Mouse (Mus musculus) lung, embryonic 15.5 days (tissue): Measurements from ENCODE around the gene Litaf. TPM values are rescaled to one million over a fixed set of nuclear protein-coding genes. Genes with fewer than 3 reads are reported as not detected.
"Not testable (repeated sequence)": the region's sequence is repeated elsewhere in the genome, so short reads cannot be mapped to it uniquely, and the experiment has no call there.

Experiments used
- ATAC-seq: fragments of 200-750 bp; cut with Nextera tagmentation; 2 replicates; pipeline ENCODE4 v1.8.0; 2017; ENCODE audit warnings: moderate number of reproducible peaks, borderline replicate concordance; ENCODE audit not compliant: low FRiP score, low TSS enrichment; ENCODE audit errors: extremely low read depth
- H3K27ac ChIP-seq: fragments of 300-500 bp; sonication (generic); 2 replicates; pipeline ENCODE4 v1.5.1; 2015; ENCODE audit warnings: moderate library complexity, mild to moderate bottlenecking, inconsistent platforms
- H3K27me3 ChIP-seq: fragments of 300-500 bp; sonication (generic); 2 replicates; pipeline ENCODE4 v1.6.1; 2015; ENCODE audit warnings: inconsistent platforms
- H3K36me3 ChIP-seq: fragments of 300-500 bp; sonication (generic); 2 replicates; pipeline ENCODE4 v1.6.1; 2015; ENCODE audit warnings: inconsistent platforms
- H3K4me1 ChIP-seq: fragments of 300-500 bp; sonication (generic); 2 replicates; pipeline ENCODE4 v1.6.1; 2015; ENCODE audit warnings: inconsistent platforms
- H3K4me2 ChIP-seq: fragments of 300-500 bp; sonication (generic); 2 replicates; pipeline ENCODE4 v1.6.1; 2015; ENCODE audit warnings: inconsistent platforms, mild to moderate bottlenecking, moderate library complexity
- H3K4me3 ChIP-seq: fragments of 300-500 bp; sonication (generic); 2 replicates; pipeline ENCODE4 v1.5.1; 2015; ENCODE audit warnings: mild to moderate bottlenecking, inconsistent platforms
- H3K9ac ChIP-seq: fragments of 300-500 bp; sonication (generic); 2 replicates; pipeline ENCODE4 v1.6.1; 2015; ENCODE audit warnings: inconsistent platforms
- H3K9me3 ChIP-seq: fragments of 300-500 bp; sonication (generic); 2 replicates; pipeline ENCODE4 v1.6.1; 2016; ENCODE audit warnings: inconsistent platforms
- WGBS: fragments of 180-500 bp; shearing (Covaris S2); methylation state at CpG from one replicate; pipeline ENCODE4 v1.1.7; 2015; 5-methylcytosine and 5-hydroxymethylcytosine counted together
- polyA plus RNA-seq: library from polyadenylated mRNA; unstranded; fragments of >200 nt; fragmentation: Nextera tagmentation; extraction: Ambion mirVana; gene quantifications from 2 replicates; pipeline ENCODE4 v1.2.1, GENCODE M21; 2015

Litaf gene
- polyA plus RNA-seq, 1 experiment from 2014 or later, result 111 TPM

DNA sequence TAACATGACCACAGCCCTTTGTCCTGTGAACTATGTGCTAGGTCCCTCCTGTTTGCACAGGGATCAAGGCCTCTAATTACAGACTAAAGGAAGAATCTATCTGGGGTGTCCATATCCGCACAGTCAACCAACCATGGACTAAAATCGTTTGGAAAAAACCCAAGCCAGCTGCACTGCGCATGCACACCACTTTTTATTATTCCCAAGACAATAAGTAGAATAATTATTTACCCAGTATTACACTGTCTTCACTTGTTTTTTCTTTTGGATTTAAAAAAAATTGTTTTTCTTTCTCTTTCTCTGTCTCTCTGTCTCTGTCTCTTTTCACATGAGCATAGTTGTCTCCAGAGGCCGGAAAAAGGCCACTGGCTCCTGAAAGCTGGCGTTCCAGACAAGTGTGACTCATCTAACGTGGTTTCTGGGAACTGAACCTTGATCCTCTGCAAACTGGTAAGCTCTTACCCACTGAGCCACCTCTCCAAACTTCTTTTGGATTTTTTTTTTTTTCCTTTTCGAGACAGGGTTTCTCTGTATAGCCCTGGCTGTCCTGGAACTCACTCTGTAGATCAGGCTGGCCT lies 84.4 kb downstream of the Litaf start:
- Histone ChIP-seq H3K4me3 (no peak overlapping the region), H3K9ac (no peak overlapping the region), H3K36me3 (peaks cover 6% of the 10 kb centered on the region; the same call in 1 of the 2 replicates), H3K4me1 (peaks cover 34% of the 10 kb centered on the region), H3K27me3 (no peaks in the 10 kb centered on the region), H3K9me3 (no peaks in the 10 kb centered on the region), H3K4me2 (no peak overlapping the region), H3K27ac (no peak overlapping the region)
- WGBS, result 73% methylated on average over 7 of the region's 7 CpGs
- no peak for ATAC-seq

DNA sequence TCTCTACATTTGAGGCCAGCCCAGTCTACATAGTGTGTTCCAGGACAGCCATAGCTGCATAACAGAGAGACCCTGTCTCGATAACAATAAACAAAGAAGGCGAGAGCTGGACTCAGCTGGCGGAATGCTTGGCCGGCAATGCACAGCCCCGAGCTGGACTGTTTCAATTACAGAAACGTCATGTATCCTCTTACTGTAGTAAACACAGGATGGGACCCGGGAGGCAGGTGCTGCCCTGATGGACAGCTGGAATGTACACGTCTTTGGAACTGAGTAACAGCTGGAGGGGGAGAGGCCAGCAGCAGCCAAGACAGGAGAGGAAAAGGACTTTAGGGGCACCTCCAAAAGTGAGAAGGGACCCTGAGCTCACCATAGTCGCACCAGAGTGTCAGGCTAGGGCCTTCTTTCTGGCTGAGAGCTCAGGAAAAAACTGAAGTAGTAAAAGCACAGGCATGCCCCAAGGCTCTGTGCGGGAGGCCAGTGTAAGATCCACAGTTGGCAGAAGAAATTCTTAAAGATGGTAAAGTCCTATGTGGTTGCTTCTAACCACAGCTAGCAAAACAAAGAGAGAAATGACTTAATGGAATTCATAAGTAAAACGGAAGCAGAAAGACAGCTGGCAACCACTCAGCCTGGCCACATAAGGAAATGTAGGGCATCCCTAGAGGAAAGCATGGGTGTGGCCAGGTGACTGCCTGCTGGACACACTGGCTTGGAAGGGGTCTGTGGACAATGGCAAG lies 86.7 kb downstream of the Litaf start:
- Histone ChIP-seq H3K9ac (no peak overlapping the region), H3K4me3 (no peak overlapping the region), H3K36me3 (peaks cover 6% of the 10 kb centered on the region; the same call in 1 of the 2 replicates), H3K4me2 (no peak overlapping the region), H3K27me3 (no peaks in the 10 kb centered on the region), H3K4me1 (peaks cover 36% of the 10 kb centered on the region), H3K27ac (peak overlapping the region; percentile 69), H3K9me3 (no peaks in the 10 kb centered on the region)
- 38% methylated on average over 11 of the region's 11 CpGs for WGBS
- peak; percentile 69 for ATAC-seq

DNA sequence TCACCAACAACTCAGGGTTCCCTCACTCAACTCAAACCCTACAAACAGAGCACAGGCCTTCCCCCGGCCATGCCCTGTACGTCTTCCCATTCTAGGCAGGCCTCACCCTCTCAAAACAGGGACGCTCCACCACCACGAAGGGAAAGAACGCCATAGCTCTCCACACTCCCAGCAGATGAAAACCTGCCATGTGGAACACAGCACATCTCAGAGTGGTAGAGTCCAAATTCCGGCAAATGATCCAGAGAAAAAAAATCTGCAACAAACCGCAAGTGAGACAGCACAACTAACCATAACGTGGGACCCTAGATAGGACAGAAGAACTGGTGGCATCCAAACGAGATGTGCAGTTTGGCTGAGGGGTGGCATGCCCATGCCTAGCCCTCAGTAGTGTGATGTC lies 88.1 kb downstream of the Litaf start:
- peaks cover 6% of the 10 kb centered on the region; the same call in 1 of the 2 replicates for H3K36me3 ChIP-seq
- no peaks in the 10 kb centered on the region for H3K9me3 ChIP-seq
- H3K9ac ChIP-seq, result no peak overlapping the region
- H3K4me3 ChIP-seq, result no peak overlapping the region
- ATAC-seq, result no peak
- peaks cover 28% of the 10 kb centered on the region for H3K4me1 ChIP-seq
- H3K4me2 ChIP-seq, result no peak overlapping the region
- no peaks in the 10 kb centered on the region for H3K27me3 ChIP-seq
- WGBS, result 87% methylated on average over 9 of the region's 9 CpGs
- no peak overlapping the region for H3K27ac ChIP-seq

DNA sequence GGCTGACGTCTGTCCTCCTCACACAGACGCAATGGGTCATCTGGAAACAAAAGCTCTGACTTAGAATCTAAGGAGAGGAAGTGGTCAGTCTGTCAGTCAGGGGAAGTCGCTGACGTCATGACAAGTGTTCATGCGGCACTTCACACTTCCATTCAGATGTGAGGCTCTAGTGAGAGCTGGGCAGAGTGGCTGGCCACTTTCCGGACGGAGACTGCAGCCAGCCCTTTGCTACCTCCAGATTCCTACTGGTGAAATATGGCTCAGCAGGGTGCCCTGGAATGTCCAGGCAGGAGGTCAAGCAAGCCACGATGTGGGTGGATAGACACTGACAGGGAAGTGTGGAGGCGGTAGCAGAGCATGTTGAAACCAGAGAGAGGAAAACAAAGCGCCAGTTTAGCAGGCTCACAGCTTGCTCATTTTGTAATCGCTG lies 89.7 kb downstream of the Litaf start:
- Histone ChIP-seq H3K36me3 (peaks cover 6% of the 10 kb centered on the region; the same call in 1 of the 2 replicates), H3K4me2 (no peak overlapping the region), H3K9me3 (no peaks in the 10 kb centered on the region), H3K27ac (no peak overlapping the region), H3K4me1 (peaks cover 22% of the 10 kb centered on the region), H3K27me3 (no peaks in the 10 kb centered on the region), H3K9ac (no peak overlapping the region), H3K4me3 (no peak overlapping the region)
- 58% methylated on average over 11 of the region's 11 CpGs for WGBS
- no peak for ATAC-seq

DNA sequence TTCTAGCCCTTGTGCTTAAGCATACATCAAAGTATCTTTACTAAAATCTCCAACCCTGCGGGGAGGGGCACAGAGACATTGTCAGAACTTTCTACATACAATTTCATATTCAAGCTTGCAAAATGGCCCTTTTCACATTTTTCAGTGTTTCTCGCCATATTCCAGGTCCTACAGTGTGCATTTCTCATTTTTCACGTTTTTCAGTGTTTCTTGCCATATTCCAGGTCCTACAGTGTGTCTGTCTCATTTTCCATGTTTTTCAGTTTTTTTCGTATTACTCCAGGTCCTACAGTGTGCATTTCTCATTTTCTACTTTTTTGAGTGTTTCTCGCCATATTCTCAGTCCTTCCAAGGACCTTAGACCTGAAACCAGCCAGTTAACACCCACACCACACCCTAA lies 91.0 kb downstream of the Litaf start:
- Histone ChIP-seq H3K27ac (no peak overlapping the region), H3K27me3 (no peaks in the 10 kb centered on the region), H3K4me2 (no peak overlapping the region), H3K9me3 (no peaks in the 10 kb centered on the region), H3K4me3 (no peak overlapping the region), H3K4me1 (peaks cover 20% of the 10 kb centered on the region), H3K9ac (no peak overlapping the region), H3K36me3 (peaks cover 6% of the 10 kb centered on the region; the same call in 1 of the 2 replicates)
- peak; percentile 68; the same call in 1 of the 2 replicates for ATAC-seq
- WGBS, result 63% methylated on average over 5 of the region's 5 CpGs

DNA sequence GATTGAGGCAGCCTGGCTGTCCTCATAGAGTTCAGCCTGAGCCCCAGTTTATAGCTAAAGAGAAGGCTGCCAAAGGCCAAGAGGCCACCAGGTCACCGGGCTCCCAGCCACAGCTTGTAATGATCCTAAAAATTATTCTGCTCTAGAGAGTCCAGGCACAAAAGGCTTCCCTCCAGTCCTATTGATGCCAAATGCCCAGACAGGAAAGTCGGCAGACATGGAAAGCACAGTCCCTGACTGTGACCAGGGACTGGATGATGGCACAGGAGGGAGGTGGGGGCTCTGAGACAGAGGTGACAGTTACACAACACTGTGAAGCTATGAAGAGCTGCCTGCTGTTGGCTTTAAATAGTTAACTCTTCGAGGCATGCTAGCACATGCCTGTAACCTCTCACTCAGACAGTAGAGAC lies 91.9 kb downstream of the Litaf start:
- Histone ChIP-seq H3K4me2 (no peak overlapping the region), H3K4me1 (peaks cover 17% of the 10 kb centered on the region), H3K9me3 (no peaks in the 10 kb centered on the region), H3K27me3 (no peaks in the 10 kb centered on the region), H3K9ac (no peak overlapping the region), H3K4me3 (no peak overlapping the region), H3K36me3 (peaks cover 6% of the 10 kb centered on the region; the same call in 1 of the 2 replicates), H3K27ac (no peak overlapping the region)
- ATAC-seq, result no peak
- WGBS, result 49% methylated on average over 3 of the region's 3 CpGs

DNA sequence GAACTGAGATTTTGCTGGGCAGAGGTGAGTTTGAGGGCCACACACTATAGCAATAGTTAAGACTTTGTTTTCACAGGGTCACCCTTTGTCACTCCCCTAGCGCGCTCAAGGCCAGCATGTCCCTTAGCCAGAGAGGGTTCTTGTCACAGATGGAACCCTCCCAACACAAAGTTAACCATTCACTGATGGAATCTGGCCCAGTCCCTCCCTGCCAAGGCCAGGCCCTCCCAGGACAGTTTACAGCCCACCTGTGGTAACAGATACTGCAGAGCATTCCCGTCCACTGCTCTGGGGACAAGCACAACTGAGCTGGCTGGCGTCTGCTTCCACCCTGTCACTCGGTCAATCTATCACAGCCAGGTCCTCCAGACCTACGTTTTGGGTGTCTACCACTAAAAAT lies 93.7 kb downstream of the Litaf start:
- Histone ChIP-seq H3K36me3 (no peaks in the 10 kb centered on the region), H3K27ac (no peak overlapping the region), H3K4me2 (no peak overlapping the region), H3K4me1 (peaks cover 27% of the 10 kb centered on the region), H3K27me3 (no peaks in the 10 kb centered on the region), H3K4me3 (no peak overlapping the region), H3K9me3 (no peaks in the 10 kb centered on the region), H3K9ac (no peak overlapping the region)
- 65% methylated on average over 6 of the region's 6 CpGs for WGBS
- ATAC-seq, result no peak

DNA sequence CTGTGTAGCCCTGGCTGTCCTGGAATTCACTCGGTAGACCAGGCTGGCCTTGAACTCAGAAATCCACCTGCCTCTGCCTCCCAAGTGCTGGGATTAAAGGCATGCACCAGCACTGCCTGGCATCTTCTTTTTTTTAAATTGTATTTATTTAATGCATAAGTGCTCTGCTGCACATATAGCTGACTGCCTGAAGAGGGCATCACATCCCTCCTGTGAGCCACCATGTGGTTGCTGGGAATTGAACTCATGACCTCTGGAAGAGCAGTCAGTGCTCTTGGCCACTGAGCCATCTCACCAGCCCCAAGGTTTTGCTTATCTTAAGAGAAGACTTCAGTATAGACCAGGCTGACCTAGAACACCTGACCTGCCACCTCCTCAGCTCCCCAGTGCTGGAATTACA lies 96.0 kb downstream of the Litaf start:
- not testable (repeated sequence) for H3K4me2 ChIP-seq, H3K27ac ChIP-seq, H3K9ac ChIP-seq, H3K4me3 ChIP-seq, H3K27me3 ChIP-seq, H3K9me3 ChIP-seq, ATAC-seq
- Histone ChIP-seq H3K36me3 (peaks cover 11% of the 10 kb centered on the region), H3K4me1 (peaks cover 17% of the 10 kb centered on the region)
- 63% methylated on average over 1 of the region's 1 CpGs for WGBS

DNA sequence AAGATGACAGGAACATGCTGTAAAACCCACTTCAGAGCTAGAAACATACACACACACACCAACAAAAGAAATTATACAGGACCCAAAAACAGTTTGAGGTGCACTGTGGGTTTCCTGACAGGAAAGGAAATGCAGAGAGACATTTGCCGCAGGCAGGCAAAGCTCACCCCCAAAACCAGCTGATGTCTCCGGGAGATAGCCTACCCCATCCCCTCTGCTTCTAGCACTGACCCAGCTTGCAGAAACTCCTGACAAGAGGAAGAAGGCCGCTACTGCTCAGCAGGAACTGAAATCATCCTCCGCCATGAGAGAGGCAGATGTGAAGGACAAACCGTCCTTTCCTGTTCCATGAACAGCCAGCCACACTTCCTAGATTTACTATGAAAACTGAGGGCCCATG lies 96.6 kb downstream of the Litaf start:
- Histone ChIP-seq H3K27ac (no peak overlapping the region), H3K9ac (no peak overlapping the region), H3K4me1 (peaks cover 17% of the 10 kb centered on the region), H3K4me2 (no peak overlapping the region), H3K9me3 (no peaks in the 10 kb centered on the region), H3K36me3 (peaks cover 12% of the 10 kb centered on the region), H3K4me3 (no peak overlapping the region), H3K27me3 (no peaks in the 10 kb centered on the region)
- ATAC-seq, result no peak
- WGBS, result 67% methylated on average over 5 of the region's 5 CpGs

DNA sequence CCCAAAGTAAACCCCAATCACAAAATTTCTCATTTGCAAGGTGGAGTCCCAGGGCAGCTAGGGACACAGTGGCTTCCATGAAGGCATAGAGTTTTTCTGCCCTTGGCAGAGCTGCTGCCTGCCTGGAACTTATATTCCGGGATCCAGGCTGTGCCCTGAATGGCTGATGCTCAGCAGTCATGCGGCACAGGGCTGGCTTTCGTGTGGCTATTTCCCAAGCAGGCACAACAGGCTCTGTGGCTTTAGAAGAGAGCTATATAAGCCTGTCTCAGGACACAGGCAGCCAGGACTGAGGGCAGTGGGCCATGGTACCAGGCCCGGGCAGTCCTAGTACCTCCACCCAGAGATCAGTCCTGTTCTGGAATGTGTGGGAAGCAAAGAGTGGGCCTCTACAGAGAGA lies 97.7 kb downstream of the Litaf start:
- ATAC-seq, result 0 out of 2 replicates have a peak, but pooled peaks have one; percentile 15
- no peaks in the 10 kb centered on the region for H3K9me3 ChIP-seq
- H3K4me3 ChIP-seq, result no peak overlapping the region
- no peak overlapping the region for H3K4me2 ChIP-seq
- no peak overlapping the region for H3K9ac ChIP-seq
- peaks cover 17% of the 10 kb centered on the region for H3K36me3 ChIP-seq
- no peaks in the 10 kb centered on the region for H3K27me3 ChIP-seq
- H3K27ac ChIP-seq, result 0 out of 2 replicates have a peak overlapping the region, but pooled peaks have one; percentile 11
- 73% methylated on average over 4 of the region's 4 CpGs for WGBS
- peaks cover 17% of the 10 kb centered on the region for H3K4me1 ChIP-seq

DNA sequence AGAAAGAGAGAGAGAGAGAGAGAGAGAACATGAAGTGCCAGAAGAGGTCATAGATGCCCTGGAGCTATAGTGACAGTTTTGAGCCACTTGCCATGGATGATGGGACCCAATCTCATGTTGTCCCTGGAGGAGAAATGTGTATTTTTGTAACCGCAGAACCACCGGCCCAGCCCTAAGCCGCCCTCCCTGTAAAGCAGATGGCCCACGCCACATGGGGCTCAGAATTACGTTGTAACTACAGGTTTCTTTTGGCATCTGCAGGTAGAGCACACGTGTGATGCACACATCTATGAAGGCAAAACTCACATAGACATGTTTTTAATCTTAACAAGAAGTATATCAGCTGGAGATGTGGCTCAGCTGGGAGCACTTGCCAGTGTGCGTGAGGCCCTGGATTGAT lies 98.2 kb downstream of the Litaf start:
- H3K9me3 ChIP-seq, result no peaks in the 10 kb centered on the region
- no peak overlapping the region for H3K27ac ChIP-seq
- WGBS, result 79% methylated on average over 7 of the region's 7 CpGs
- no peak for ATAC-seq
- H3K9ac ChIP-seq, result no peak overlapping the region
- H3K4me1 ChIP-seq, result peaks cover 17% of the 10 kb centered on the region
- H3K4me3 ChIP-seq, result no peak overlapping the region
- H3K4me2 ChIP-seq, result no peak overlapping the region
- no peaks in the 10 kb centered on the region for H3K27me3 ChIP-seq
- peaks cover 23% of the 10 kb centered on the region for H3K36me3 ChIP-seq

DNA sequence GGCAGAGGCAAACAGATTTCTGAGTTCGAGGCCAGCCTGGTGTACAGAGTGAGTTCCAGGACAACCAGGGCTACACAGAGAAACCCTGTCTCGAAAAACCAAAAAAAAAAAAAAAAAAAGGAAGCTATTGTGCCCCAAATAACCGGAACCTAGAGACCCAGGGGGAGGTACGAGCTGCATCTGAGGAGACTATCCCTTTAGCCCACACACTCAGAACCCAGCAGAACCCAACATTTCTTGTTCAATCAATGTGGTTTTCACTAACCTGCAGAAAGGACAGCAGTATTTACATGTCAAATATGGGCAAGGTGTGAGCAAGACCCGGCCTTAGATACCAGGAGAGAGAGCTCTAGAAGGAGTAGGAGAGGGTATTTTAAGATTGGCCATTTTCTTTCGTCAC lies 98.9 kb downstream of the Litaf start:
- no peak overlapping the region for H3K4me2 ChIP-seq
- H3K9ac ChIP-seq, result no peak overlapping the region
- H3K27me3 ChIP-seq, result no peaks in the 10 kb centered on the region
- peaks cover 28% of the 10 kb centered on the region for H3K36me3 ChIP-seq
- H3K4me1 ChIP-seq, result peaks cover 17% of the 10 kb centered on the region
- no peaks in the 10 kb centered on the region for H3K9me3 ChIP-seq
- H3K4me3 ChIP-seq, result no peak overlapping the region
- 73% methylated on average over 6 of the region's 6 CpGs for WGBS
- H3K27ac ChIP-seq, result no peak overlapping the region
- no peak for ATAC-seq
